Mouse (Mus musculus): ENCODE results near the gene Cachd1.

Gene Cachd1

DNA sequence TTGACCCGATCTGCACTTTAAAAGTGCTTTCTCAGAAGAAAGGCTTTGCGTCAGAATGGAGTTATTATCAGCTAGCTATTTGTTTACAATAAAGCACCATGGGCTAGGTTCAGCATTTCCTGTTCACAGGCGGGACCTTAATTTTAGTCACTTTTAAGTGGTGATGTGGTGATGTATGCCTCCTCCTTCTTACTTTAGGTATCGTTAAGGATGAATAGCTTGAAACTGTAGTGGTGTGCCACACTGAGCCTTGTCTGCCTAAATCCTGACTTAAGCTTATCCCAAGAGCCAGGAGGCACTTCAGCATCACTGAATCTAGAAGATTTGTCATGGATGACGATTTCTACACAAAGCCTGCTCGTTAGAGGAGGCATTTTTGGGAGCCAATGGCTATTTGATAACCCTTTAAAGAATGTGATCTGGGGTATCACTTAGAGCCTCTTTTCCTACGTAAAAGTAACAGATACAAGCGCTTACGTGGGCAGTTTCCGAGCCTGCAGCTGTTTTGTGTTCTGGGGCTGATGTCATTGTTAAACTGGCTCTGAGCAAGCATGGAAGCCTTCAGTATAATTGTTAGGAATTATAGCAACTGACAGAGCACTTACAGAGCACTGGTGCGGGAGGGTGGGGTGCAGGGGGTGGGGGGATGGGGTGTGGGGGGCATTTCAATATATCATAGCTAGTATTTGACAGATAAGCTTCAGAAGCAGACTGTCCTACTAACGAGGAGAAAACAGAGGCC is 89.7 kb downstream of the Cachd1 start:
- DNase-seq (ENCODE audit: low spot score), result no peak

DNA sequence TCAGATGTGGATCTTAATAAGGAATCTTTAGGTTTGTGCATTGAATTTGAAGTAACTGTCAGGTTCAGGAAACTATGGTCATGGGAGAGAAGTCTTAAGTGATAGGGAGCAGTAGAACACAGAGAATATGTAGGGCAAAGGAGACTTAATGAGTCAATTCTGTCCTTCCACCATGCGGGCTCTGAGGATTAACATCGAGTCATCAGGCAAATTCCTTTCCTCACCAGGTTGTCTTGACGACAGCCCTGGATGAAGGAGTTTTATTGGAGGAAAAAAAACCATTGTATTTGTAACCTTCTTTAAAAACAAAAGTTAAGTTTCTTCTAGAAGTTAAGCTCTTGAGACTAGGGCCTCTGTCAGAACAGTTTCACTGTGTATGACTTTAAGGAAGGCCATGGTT is 100.9 kb downstream of the Cachd1 start:
- DNase-seq (ENCODE audit: low spot score), result no peak

DNA sequence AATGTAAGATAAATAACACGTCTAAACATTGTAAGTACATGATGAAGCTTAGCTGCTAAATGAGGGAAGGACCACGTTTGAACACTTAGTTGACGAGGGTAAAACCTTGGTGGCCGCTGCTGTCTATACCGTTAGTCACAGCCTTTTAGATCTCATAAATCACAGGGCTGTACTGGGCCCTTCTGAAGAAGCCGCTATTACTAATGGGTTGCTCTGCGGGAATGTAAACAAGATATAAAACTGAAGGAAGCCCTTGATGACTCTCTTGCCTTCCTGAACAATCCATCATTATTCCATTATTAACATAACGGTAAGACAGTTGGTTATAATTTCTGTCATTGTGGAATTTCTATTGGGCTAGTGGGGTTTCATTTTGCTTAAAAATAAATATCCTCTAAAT is 102.9 kb downstream of the Cachd1 start:
- DNase-seq (ENCODE audit: low spot score), result no peak

DNA sequence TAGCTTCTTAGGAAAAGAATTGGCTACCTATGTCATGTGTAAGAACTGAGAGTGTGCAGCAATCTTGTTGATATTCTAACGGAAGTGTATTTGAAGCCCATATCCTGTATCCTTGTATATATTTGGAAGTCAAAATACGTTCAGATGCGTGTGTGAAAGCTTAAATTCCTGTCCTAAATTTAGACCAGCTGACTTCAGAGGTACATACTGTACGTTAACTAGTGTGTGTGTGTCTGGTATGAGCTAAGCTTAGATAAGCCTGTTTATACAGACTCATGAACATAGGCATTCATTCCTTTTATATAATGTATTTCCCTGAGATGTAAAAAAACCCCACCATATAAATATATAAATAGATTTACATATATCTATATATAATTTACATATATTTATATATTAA is 103.6 kb downstream of the Cachd1 start:
- DNase-seq (ENCODE audit: low spot score), result no peak

DNA sequence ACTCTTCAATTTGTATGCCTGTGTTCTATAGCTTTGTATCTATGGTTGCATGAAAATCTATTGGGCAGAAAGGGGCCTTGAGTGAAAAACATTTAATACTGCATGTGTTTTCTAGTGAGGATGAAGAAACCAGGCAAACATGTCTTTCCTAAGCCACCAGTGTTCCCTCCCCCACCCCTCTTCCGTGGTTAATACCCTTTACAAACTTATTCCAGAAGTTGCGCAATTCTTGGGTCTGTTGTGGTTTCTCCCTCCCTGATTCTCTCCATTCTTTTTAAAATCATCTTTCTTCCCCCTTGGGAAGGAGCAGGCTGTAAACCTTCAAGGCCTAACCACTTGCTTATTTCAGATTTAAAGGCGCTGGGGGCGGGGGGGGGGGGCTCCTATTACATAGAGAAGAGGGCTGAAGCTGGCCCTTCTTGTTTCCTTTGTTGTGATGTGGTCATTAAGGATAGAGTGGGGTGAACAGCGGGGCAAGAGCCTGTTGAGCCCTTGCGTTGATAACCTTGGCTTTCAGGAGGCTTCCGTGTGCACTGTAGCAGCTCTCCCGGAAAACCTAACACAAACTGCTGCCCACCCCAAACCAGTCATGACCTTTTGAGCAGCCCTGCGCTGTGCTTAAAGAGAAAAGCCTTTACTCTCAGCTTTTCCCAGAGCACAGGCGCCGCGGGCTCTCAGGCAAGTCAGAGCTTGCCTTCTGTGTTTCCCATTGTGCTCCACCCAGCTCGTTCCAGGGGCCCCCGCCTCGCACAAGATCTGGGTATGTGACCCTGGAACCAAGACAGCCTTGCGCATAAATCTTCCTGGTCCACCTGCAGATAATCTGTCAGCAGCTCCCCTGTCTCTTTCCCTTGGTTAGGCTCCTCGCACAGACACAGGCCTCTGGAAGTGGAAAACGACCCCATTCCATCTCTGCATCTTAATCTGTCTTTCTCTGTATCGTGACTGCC is 109.6 kb downstream of the Cachd1 start:
- peak; percentile 38 for DNase-seq (ENCODE audit: low spot score)

DNA sequence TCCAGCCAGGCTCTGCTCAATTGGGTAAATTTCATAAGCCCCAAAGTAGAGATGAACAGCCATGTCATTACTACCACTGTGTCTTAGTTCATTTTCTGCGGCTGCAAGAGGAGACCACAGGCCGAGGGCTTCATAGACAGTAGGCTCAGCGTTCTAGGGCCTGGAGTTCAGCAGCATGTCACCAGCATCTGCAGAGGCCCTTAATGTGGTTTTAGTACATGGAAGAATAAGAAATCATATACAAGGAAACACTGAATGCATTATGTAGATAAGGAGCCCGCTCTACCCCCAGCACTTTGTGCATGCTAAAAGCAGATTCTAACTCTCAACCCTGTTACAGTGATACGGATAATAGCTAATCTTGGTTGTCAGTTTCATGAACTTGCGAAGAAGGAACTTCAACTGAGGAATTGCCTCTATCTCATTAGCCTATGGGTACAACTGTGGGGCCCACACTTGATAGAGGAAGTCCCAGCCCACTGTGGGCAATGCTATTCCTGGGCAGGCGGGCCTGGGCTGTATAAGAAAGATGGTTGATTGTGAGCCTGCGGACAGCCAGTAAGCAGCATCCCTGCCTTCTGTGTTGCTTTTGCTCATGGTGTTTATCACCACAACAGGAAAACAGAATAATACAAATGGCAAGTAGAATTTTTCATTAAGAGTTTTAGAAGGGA is 110.4 kb downstream of the Cachd1 start:
- no peak for DNase-seq (ENCODE audit: low spot score)

DNA sequence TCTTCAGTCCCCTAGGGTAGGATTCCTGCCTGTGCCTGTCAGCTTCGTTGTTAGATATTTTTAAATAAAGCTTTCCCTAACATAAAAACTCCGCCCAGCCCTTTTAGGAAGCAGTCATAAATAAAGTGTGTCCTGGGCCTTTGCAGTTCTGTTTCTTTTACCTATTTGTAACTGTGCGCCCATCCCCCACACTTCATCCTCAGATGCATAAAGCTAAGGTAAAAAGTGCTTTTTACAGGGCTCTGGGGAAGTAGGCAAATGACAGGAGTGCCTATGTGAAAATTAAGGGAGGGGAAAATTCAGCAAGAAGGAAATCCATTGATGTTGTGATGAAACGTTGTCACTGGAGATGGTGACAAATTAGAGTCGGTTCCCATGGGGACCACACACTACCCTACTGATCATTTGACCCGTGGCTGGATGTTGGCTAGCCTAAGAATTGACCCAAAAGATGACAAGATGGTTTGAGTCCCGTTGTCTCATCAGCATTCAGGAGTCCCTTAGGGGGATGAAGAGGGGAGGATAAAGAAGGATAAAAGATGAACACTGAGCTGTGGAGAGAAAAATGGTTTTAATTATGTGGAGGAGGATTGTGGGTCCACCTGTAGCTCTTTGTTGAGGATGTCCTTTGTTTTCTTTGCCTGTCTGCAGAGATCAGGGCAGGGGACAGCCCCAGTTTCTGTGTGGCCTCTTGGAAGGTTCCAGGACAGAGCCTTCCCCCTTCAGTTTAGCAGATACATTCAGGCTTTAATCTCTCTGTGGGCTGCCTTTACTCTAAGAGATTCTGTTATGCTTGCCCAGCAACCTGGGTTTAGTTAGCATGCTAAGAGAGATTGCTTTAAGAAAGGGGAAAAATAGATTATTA is 113.9 kb downstream of the Cachd1 start:
- DNase-seq (ENCODE audit: low spot score), result no peak

DNA sequence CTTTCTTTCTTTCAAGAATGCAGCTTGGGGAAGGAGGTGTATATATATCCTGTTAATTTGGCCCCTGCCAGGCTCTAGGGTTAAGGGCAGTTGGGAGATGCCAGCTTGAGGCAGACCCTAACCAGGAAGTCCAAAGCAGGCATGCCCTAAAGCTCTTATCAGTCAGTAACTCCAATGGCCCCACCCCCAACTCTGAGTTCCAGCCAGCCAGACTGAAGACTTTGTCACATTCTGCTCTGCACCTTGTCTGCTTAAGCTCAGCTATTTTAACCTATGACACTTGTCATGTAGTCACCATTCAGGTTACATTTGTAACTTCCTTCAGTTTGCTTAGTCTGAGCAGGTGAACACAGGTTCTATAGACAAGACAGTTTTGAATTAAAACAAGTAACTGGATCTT is 117.3 kb downstream of the Cachd1 start:
- no peak for DNase-seq (ENCODE audit: low spot score)

DNA sequence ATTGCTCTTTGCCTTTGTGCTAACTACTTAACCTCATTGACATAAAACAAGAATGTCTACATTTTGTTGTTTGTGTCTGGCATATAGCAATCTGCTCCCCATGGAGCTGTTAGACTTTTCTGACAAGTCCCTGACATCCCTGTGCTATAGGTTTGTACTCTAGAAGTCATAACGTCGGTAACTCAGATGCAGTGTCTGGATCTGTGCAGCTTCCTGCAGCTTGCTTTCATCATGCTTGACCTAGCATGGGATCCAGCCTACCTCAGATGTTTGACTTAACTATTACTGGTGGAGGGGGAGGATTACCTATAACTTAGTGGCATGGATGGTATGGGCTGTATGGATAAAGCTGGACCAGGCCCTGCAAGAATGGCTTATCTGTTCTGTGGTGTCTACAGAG is 117.7 kb downstream of the Cachd1 start:
- no peak for DNase-seq (ENCODE audit: low spot score)

DNA sequence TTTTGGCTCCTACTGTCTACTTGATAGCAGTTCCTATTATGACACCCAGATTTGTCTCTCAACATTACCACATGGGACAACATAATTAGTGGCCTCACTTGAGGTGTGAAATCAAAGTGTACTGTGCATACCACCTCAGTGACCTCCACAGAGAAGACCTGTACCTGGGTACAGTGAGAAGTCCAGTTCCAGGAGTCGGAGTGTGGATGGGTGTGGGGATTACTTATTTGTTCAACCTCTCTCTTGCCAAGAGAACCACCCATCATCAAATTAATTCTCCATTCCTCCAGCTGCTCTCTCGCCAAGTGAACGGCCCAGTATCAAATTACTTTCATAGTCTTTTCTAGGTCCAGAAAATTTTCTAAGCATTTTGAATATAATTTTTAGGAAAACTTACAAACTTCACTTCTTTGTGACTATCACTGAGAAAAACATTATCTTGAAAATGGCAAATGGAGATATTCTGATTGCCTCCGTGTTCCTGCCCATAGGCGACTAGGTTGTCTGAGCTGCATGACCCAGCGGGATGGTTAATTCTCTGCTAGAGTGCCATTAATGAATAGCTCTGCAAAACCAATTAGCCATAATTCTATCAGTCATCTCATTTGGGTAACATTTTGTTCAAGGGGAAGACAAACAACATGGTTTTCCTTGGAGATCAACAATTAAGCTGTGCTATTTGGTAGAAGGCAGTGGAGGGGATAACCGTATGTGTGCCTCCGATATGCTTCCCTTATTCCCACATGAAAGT is 120.0 kb downstream of the Cachd1 start:
- no peak for DNase-seq (ENCODE audit: low spot score)

DNA sequence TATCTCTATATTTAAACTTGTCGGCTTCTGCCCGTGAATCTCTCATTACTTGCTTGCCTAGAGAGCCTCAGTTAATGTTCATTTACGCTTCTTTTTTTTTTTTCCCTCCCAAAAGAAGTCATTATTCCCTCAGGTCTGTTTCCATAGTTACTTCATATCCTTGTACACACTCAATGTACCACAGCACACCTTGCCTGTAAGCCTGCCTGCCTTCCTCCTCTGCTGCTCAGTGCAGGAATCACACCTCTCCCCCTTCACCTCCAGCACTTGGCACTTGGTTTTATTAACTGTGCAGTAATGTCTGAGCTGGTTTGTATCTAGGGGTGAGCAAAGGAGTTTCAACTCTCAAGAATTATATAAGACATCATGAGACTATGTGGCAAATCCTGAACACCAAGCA is 121.5 kb downstream of the Cachd1 start:
- no peak for DNase-seq (ENCODE audit: low spot score)

DNA sequence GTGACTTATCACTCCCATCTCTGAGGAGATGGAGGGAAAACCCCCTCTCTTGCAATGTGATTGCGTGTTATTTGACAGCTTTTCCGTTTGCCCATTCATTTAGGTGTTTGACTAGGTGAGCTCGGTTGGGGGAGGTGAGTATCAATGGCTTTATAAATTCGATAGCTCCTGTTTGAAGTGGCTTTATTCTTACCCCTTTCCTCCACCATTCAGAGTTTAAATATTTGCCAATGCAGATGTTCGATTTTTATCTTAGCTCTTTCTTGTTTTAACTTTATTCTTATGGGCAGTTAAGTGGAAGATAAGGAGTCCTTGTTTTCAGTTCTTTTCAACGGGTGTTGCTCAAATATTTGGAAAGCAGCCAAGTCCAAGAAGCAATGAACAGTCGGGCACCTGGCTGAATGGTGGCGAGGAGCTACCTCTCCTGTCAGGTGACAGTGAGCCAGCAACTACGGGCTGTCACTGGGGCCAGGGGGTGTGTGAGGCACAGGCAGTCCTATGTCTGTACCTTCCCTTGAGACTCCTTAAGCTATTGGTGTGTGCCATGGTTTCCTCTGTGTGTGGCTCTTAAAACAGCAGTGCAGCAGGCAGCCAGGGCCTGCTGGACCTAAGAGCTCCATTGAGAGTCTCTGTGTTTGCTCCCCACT is 133.3 kb downstream of the Cachd1 start:
- DNase-seq (ENCODE audit: low spot score), result no peak

DNA sequence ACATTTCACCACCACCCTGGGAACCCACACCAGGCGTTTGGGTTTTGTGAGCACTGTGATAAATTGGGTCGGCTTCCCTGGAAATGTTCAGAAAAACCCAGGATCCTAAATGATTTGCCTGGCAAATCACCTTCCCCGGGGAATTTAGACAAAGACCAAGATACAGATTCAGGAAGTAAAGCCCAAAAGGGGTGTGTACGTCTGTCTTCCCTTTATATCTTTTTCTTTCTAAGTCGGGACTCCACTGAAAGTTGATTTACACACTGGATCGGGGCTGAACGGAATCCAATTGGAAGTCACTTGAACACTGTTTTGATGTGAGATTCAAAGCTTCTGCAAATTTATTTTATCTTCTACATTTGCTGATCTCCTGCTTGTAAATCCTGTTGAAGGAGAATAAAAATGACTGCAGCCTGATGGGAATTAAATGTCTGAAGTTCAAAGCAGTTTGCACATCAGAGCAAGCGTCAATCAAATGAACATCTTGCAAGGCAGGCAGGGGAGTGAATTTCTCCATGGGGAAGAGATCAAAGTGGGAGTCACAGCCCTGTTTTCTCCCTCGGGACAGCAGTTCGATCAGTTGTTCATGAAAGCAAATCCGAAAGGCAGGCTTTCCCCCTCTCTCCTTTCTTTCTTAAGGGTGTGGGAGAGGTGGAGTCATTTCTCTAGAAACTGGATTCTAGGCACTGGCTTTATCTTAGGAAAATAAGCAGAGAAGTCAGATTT is 134.3 kb downstream of the Cachd1 start:
- DNase-seq (ENCODE audit: low spot score), result no peak

DNA sequence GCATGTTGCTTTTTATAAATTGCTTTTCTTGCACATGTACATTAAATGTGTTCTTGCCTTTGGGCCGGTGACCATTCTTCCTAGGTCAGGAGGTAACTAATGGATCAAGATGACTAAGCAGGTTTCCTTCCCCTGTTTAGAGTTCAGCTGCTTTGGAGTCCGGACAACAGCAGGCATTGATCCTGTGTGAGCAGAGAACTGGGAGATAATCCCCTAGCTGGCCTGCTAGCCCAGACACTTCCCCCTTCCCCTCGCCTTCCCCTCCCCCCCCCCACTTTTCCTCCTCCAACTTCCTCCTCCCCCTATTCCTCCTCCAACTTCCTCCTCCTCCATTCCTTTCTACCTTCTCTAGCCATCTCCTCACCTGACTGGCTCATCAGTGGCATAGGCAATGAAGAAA is 135.2 kb downstream of the Cachd1 start:
- no peak for DNase-seq (ENCODE audit: low spot score)

DNA sequence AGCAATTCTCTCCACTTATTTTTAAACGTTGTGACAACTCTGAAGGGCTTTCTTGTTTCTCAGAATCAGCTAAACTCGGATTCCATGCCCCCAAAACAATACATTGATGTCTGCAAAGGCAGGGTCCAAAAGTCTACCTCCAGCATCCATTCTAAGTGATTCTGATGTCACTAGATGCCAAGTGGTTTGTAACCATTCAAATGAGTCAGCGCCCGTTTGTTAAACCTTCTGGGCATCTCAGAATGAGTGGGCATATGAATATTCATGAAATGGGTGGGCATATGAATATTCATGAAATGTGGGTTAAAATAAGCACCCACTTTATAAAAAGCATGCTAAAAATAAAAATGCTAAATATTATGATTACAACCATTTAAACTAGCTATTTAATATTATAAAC is 137.2 kb downstream of the Cachd1 start:
- no peak for DNase-seq (ENCODE audit: low spot score)

DNA sequence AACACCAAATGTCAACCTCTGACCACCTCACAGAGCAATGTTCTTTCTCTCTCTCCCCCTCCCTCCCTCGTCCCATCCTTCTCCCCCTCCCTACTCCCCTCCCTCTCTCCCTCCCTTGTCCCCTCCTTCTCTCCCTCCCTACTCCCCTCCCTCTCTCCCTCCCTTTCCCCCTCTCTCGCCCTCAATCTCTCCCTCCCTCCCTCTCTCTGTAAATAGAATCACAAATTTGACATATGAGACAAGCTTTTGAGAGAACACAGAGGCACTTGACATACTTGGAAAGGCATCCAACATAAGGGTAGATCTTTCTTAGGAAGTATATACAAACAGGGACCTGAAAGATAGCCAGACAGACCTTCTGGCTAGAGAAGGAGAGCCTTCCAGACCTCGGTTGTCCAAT is 138.1 kb downstream of the Cachd1 start:
- no peak for DNase-seq (ENCODE audit: low spot score)

DNA sequence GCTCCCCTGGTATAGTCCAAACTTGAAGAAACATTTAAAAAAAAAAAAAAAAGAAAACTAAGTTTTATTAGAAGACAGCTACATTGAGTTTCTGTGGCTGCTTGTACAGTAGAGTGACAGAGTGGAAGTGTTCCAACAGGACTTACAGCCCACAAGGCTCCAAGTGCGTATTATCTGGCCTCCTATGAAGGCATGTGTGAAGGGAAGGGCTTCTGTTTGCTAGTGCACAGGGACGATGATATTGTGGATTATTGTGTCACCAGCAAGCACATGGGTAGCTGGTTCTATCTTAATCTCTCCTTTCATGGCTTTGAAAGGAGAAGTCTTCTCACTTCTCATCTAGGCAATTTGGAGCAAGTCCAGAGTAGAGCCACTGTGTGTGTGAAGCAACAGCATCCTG is 138.6 kb downstream of the Cachd1 start:
- no peak for DNase-seq (ENCODE audit: low spot score)

DNA sequence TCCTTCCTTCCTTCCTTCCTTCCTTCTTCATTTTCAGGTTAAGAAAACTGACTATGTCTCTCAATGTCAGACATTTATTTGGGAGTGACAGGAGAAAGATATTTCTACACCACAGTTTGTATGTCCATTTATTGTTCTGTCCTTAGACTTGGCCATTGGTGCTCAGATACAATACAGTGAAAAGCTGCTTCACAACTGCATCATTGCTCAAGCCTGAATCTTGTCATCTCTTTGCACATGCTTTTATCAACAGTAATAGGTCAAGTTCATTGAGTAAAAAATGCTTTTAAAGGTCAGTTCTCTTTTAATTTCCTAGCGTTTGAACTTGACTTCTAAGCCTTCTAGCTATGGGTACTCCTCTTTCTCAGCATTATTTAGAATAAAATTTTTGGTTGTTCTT is 141.0 kb downstream of the Cachd1 start:
- DNase-seq (ENCODE audit: low spot score), result no peak

DNA sequence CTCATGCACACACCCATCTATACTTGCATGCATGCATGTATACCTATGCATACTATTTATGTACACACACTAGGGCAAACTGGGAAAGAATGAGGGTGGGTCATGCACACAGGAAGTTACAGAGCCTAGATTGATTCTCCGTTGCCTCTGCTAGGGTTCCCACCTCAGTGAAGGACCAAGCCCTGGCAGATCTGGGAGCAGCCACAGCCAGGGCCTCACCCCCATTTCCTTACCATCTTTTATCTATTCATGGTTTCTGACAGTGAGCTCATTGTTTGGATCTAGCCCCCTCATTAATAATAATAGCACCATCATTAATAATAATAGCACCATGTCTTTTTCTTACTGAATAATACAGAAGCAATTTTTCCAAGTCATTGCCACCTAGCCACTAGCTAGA is 143.9 kb downstream of the Cachd1 start:
- no peak for DNase-seq (ENCODE audit: low spot score)
